Mouse (Mus musculus) cerebellum, adult 2 months (tissue): ENCODE measurements around the gene Acp5.

Source experiments
- CTCF ChIP-seq: fragments of 200-500 bp; IDR thresholded peaks from 2 replicates; pipeline ENCODE4 v1.5.1; 2011; ENCODE audit warnings: low read depth, mild to moderate bottlenecking, control low read depth, low read length, moderate library complexity, borderline replicate concordance; ENCODE audit not compliant: insufficient read depth
- POLR2A ChIP-seq: fragments of 200-500 bp; IDR thresholded peaks from 2 replicates; pipeline ENCODE4 v1.6.1; 2011; ENCODE audit warnings: low read length, control low read depth, borderline replicate concordance; ENCODE audit not compliant: insufficient read depth

DNA sequence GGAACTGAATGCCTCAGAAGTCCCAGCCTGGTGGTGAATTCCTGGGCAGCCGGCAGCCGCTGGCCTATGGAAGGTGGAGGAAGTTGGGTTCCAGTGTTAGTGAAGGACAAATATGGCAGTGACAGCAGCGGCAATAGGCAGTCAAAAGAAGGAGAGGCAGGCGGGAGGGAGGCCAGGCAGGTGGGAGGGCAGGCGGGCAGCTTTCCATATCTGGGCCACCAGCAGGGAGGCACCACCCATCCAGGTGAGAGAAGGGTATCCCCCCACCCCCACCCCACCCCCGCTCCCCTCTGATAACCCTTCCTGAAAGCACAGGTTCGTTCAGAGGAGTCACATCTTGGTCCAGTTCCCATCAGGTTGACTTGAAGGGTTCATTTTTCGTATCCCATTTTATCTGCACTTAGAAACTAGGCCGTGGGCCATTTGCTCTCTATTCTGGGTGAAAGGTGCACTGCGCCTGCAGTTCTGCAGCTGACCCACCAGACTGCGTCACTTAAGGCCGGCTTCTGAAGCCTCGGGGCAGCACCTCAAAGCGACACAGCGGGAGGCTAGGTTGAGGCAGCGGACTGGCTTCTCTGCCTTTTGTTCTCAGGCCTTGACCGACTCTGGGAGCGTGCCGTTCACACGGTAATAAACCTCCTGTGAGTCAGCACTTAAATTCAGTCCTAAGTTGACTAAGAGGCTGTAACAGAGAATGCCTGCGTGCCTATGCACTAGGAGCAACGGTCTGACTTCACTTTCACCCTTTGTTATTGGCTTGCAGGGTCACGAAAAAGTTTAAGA is 1.4 kb upstream of the Acp5 start:
- TF ChIP-seq CTCF (no peak), POLR2A (no peak)
